Mouse (Mus musculus): ENCODE measurements around the gene Nthl1.

DNA sequence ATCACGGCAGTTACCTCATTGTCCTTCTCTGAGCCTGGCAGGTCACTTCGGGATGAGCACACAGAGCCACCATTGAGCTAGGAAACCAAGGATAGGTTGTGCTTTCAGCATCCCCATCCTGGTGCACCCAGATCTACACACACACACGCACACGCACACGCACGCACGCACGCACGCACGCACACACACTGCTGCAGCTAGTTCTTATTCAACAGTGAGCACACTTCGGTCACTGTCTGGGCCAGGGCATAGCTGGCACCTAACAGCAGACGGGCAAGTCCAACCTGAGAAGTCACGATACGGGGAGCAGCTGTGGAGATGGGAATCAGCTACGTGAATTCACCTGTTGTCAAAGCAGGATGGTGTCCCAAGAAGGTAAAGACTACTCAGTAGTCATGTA is 8.1 kb downstream of the Nthl1 start:
- TF ChIP-seq CTCF (conservative IDR thresholded peaks at IDR 0.05; ENCODE audit: low read length) (no peak), POU5F1 (IDR thresholded peaks at IDR 0.05; ENCODE audit: borderline replicate concordance, low read length) (no peak)

Measured in E14TG2a.4 (cell line).